Mouse (Mus musculus) forebrain, embryonic 13.5 days (tissue): Measurements from ENCODE around the gene Hist2h2ab. TPM values are rescaled to one million over a fixed set of nuclear protein-coding genes. Genes with fewer than 3 reads are reported as not detected.
"Not testable (repeated sequence)": the region's sequence is repeated elsewhere in the genome, so short reads cannot be mapped to it uniquely, and the experiment has no call there.

Experiments used
- ATAC-seq: fragments of 200-750 bp; cut with Nextera tagmentation; 2 replicates; pipeline ENCODE4 v1.8.0; 2017
- H3K27ac ChIP-seq: fragments of 300-500 bp; sonication (generic); 2 replicates; pipeline ENCODE4 v1.5.1; 2015; ENCODE audit warnings: inconsistent platforms, mild to moderate bottlenecking, moderate library complexity
- H3K27me3 ChIP-seq: fragments of 300-500 bp; sonication (generic); 2 replicates; pipeline ENCODE4 v1.6.1; 2015; ENCODE audit warnings: mild to moderate bottlenecking, inconsistent platforms
- H3K36me3 ChIP-seq: fragments of 300-500 bp; sonication (generic); 2 replicates; pipeline ENCODE4 v1.6.1; 2015; ENCODE audit warnings: mild to moderate bottlenecking, inconsistent platforms; ENCODE audit not compliant: poor library complexity, severe bottlenecking
- H3K4me1 ChIP-seq: fragments of 300-500 bp; sonication (generic); 2 replicates; pipeline ENCODE4 v1.6.1; 2015; ENCODE audit warnings: inconsistent platforms
- H3K4me2 ChIP-seq: fragments of 300-500 bp; sonication (generic); 2 replicates; pipeline ENCODE4 v1.6.1; 2015; ENCODE audit warnings: inconsistent platforms, mild to moderate bottlenecking, moderate library complexity
- H3K4me3 ChIP-seq: fragments of 300-500 bp; sonication (generic); 2 replicates; pipeline ENCODE4 v1.5.1; 2015; ENCODE audit warnings: mild to moderate bottlenecking, inconsistent platforms
- H3K9ac ChIP-seq: fragments of 300-500 bp; sonication (generic); 2 replicates; pipeline ENCODE4 v1.6.1; 2015; ENCODE audit warnings: mild to moderate bottlenecking, inconsistent platforms
- H3K9me3 ChIP-seq: fragments of 300-500 bp; sonication (generic); replicated peaks from 2 replicates; pipeline ENCODE4 v1.6.1; 2016; ENCODE audit warnings: inconsistent platforms
- WGBS: fragments of 180-500 bp; shearing (Covaris S2); methylation state at CpG from one replicate; pipeline ENCODE4 v1.1.7; 2015; 5-methylcytosine and 5-hydroxymethylcytosine counted together
- polyA plus RNA-seq: library from polyadenylated mRNA; unstranded; fragments of >200 nt; fragmentation: Nextera tagmentation; extraction: Ambion mirVana; gene quantifications from 2 replicates; pipeline ENCODE4 v1.2.1, GENCODE M21; 2015

The Hist2h2ab gene
- polyA plus RNA-seq, 1 experiment from 2014 or later, result 2.2 TPM

DNA sequence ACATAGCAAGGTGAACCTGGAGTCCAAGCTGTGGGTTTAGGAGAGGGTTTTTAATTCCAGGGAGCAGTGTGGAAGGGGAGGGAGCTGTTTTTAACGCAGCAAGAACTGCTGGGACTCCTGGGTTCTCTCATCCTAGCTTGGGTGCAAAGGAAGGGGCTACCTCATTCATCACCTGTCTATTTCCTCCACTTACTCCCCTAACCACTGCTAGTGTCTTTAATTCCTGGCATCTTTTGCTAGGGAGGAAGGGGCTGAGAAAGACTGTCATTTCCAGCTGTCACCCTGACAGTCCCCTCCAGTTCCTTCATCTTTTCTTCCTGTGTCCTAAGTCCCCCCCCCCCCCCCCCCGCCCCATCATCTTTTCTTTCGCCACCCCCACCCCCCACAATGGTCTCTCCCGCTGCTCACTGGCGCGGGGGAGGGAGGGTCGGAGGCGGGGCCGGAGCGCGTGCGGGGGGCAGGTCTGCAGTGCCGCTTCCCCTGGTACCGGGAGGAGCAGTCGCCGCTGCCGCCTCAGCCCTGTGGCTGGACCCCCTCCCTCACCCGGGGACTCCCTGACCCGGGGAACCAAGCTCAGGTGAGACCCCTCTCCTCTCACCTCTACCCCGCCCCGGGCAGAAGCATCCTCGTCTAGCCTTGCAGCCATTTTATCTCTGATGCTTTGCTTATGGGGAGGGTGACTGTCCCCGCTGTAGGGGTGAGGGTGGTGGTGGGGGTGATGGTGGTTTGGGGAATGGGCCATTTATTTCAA, 38.8 kb upstream of the Hist2h2ab start, which contains the start of gene Sv2a:
Gene Sv2a (plus strand): TSS at position 425 of the 751 bp plus-strand sequence.
- Histone ChIP-seq H3K9me3 (no peaks in the 10 kb centered on the region), H3K36me3 (peaks cover 35% of the 10 kb centered on the region), H3K4me1 (peaks cover 23% of the 10 kb centered on the region), H3K27me3 (no peaks in the 10 kb centered on the region), H3K4me2 (peak within 1 kb of the TSS; percentile 78), H3K9ac (peak within 1 kb of the TSS; percentile 84), H3K27ac (peak within 1 kb of the TSS; percentile 61), H3K4me3 (peak within 1 kb of the TSS; percentile 59)
- ATAC-seq, result peak; percentile 74
- WGBS, result 0% methylated on average over 11 of the region's 23 CpGs

DNA sequence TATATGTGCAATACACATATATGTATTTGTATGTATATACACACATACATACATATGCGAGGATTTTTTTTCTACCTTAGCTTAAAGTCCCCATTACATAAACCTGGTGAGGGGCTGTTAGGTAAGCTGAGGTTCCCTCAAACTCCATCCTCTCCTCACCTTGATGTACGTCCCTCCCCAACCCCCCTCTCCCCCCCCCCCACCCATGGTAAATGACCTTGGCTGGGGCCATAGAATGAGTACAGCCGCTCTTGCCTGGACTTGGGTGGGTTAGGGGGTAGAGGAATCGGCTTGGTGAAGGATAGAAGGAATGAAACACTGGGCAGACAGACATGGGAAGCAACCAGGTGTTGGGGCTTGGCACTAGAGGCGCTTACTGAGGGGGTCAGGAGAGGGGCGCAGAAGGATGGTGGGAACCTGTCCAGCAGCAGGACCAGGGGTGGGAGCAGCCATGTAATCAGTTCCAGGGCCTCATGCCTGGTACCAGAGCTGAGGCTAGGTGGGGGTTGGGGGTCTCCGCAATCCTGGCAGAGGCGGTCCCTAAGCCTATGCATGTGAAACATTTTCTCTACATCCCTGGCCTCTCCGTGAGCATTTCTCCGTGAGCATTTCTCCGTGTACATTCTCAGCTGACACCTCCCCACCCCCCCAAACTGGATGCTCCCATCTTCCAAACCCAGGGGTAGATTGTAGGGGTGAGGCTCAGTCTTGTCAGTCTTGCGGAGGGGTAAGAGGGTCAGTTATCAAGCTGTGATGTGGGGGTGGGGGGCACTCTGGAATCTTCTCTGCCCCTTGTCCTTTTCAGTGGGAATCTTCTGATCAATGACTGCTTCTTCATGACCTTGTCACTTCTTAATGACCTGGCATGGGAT, 37.9 kb upstream of the Hist2h2ab start:
- H3K36me3 ChIP-seq, result peaks cover 27% of the 10 kb centered on the region
- 43% methylated on average over 12 of the region's 12 CpGs for WGBS
- peak; percentile 39; the same call in 1 of the 2 replicates for ATAC-seq
- peak overlapping the region; percentile 59 for H3K4me3 ChIP-seq
- H3K27me3 ChIP-seq, result no peaks in the 10 kb centered on the region
- peak overlapping the region; percentile 78 for H3K4me2 ChIP-seq
- H3K9me3 ChIP-seq, result no peaks in the 10 kb centered on the region
- H3K4me1 ChIP-seq, result peaks cover 23% of the 10 kb centered on the region
- peak overlapping the region; percentile 84 for H3K9ac ChIP-seq
- 0 out of 2 replicates have a peak overlapping the region, but pooled peaks have one; percentile 48 for H3K27ac ChIP-seq

DNA sequence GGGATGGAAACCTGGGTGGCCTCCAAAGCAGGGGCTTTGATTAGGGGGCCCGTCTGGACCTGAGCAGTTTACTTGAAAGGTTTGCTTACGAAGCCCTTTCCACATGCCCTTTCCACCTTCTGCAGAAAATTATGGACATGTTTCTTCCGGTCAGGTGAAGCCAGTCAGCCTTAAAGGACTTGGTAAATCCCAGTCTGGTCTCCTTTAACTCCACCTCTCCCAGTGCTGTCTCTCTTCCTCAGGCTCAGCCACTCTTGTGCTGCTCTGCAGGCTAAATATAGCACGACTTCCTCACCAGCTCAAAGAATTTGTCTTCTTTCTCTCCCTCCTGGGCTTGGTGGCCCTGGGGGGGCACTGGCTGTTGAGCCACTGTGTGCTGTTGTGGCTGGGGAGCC, 37.3 kb upstream of the Hist2h2ab start:
- ATAC-seq, result no peak
- 26% methylated on average over 4 of the region's 4 CpGs for WGBS
- Histone ChIP-seq H3K27me3 (no peaks in the 10 kb centered on the region), H3K27ac (0 out of 2 replicates have a peak overlapping the region, but pooled peaks have one; percentile 48), H3K4me2 (peak overlapping the region; percentile 78), H3K4me1 (peaks cover 23% of the 10 kb centered on the region), H3K4me3 (peak overlapping the region; percentile 59), H3K36me3 (peaks cover 26% of the 10 kb centered on the region), H3K9me3 (no peaks in the 10 kb centered on the region), H3K9ac (peak overlapping the region; percentile 84)

DNA sequence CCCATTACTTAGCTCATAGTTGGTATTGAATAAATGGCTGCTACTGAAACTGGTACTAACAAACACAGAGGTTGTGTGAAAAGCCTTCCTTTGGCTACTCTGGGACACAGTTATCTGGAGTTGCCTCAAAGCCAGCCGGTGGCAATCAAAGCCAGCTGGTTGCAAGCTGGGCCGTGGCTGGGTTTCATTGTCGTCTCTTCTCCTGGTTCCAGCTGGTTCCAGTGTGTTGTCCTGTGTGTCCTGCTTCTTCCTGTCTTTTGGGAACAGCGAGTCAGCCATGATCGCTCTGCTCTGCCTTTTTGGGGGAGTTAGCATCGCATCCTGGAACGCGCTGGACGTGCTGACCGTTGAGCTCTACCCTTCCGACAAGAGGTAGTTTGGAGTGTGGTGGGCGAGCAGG, 26.7 kb upstream of the Hist2h2ab start:
- Histone ChIP-seq H3K4me2 (no peak overlapping the region), H3K36me3 (peaks cover 45% of the 10 kb centered on the region), H3K9me3 (no peaks in the 10 kb centered on the region), H3K4me3 (no peak overlapping the region), H3K27ac (no peak overlapping the region), H3K9ac (0 out of 2 replicates have a peak overlapping the region, but pooled peaks have one; percentile 6), H3K27me3 (no peaks in the 10 kb centered on the region), H3K4me1 (peaks cover 12% of the 10 kb centered on the region)
- ATAC-seq, result no peak
- WGBS, result 67% methylated on average over 12 of the region's 12 CpGs

DNA sequence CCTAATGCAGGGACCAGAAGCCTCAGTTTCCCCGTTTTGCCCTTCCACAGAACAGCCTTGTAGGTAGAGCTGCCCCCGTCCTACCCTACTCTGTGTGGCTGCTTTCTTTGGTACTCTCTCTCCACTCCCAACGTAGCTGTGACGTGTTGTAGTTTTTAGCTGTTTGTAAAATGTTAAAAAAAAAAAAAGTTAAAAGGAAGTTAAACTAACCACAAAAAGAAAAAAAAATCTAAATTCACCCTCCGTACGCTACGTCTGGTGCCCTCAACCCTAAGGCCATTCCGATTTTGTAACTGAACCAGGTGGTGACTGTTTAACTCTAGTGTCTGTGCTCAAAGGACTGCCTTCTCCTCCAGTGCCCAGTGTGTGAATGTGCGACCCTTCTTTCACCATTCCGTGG, 24.7 kb upstream of the Hist2h2ab start:
- Histone ChIP-seq H3K9ac (no peak overlapping the region), H3K36me3 (peaks cover 31% of the 10 kb centered on the region), H3K4me1 (peaks cover 15% of the 10 kb centered on the region), H3K4me2 (no peak overlapping the region), H3K27ac (no peak overlapping the region), H3K4me3 (no peak overlapping the region), H3K9me3 (no peaks in the 10 kb centered on the region), H3K27me3 (no peaks in the 10 kb centered on the region)
- 94% methylated on average over 10 of the region's 10 CpGs for WGBS
- ATAC-seq, result no peak

DNA sequence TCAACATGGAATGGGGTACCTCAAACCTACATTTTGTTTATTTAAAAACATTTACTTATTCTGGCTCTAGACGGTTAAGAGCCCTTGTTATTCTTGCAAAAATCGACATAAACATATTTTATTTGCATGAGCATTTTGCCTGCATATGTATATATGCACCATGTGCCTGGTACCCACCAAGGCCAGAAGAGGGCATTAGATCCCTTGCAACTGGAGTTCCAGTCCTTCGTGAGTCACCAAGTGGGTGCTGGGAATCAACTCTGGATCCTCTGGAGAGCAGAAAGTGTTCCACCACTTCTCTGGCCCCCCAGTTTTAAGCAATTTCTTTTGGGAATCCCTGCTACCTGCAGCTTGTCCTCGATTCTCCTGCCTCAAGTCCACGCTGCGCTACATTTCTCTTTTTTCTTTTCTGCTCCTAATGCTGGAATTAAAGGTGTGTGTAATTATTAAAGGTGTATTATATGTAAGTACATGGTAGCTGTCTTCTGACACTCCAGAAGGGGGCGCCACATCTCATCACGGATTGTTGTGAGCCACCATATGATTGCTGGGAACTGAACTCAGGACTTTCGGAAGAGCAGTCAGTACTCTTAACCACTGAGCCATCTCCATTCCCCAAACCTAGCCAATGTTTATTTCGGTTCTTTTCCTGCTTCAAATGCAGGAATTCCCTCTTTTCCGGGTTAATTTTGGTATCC, 23.9 kb upstream of the Hist2h2ab start:
- WGBS, result 91% methylated on average over 11 of the region's 11 CpGs
- no peak overlapping the region for H3K27ac ChIP-seq
- H3K36me3 ChIP-seq, result peaks cover 23% of the 10 kb centered on the region
- H3K9ac ChIP-seq, result no peak overlapping the region
- H3K4me3 ChIP-seq, result no peak overlapping the region
- ATAC-seq, result no peak
- H3K27me3 ChIP-seq, result no peaks in the 10 kb centered on the region
- peak overlapping the region; percentile 97 for H3K4me2 ChIP-seq
- peaks cover 15% of the 10 kb centered on the region for H3K4me1 ChIP-seq
- H3K9me3 ChIP-seq, result no peaks in the 10 kb centered on the region

DNA sequence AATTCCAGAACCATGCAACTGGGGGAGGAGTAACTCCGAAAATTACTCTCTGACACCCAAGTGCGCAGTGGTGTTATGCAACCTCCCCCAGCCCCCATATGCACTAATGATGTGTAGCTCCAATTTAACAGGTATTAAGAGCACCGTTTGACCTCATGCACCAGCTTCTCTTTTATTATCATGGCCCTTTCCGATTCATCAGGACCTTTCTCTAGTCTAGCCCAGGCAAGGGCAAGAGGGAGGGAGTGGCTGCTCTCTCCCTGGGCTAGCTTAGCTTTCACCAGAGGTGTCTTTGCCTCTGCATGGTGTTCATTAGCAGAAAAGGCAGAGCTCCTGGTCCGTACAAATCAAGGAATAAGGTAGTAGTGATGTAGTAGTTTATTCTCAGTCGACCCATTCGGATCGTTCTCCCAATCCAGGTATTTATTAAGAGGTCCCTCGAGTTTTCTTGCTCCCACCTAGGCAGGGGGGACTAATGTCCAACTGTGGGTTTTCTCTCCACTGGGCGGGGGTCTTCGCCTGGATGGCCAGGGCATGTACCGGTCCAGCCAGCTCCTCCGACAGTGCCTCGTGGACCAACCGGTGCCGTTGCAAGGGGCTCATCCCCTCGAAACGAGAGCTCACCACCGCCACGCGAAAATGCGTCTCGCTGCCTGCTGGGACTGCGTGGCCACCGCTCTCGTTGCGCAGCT, 23.1 kb upstream of the Hist2h2ab start:
- Histone ChIP-seq H3K27me3 (no peaks in the 10 kb centered on the region), H3K9ac (peak overlapping the region; percentile 94), H3K4me3 (peak overlapping the region; percentile 62), H3K27ac (peak overlapping the region; percentile 96), H3K4me1 (peaks cover 15% of the 10 kb centered on the region), H3K9me3 (no peaks in the 10 kb centered on the region), H3K4me2 (peak overlapping the region; percentile 97), H3K36me3 (peaks cover 23% of the 10 kb centered on the region; the same call in 1 of the 2 replicates)
- ATAC-seq, result peak; percentile 9; the same call in 1 of the 2 replicates
- 21% methylated on average over 27 of the region's 27 CpGs for WGBS

DNA sequence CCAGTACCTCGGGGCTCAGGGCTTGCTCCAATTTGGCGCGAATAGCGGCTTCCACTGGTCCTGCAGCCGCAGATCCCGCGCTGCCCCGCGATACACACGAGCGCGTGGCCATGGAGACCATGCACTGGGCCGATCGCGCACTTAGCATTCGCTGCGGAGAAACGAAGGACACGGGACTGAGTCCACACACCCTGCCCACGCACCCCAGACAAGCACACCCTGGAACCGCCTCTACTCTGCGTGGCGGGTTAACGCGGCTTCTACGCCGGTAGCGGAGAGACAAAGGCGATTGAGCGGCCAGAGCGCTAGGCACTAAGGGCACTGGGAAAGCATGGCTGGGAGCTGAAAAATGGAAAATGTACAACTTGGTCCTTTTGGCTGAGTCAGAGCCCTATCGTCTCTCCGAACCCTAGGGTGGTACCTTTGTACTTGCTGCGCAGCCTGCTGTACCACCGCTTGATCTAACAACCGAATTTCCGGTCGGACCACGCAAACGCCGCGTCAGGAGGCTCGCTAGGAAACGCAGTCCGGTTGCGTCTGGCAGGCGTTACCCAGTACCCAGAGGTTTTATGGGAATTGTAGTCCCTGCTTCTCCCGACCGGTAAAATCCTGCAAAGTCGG, 22.4 kb upstream of the Hist2h2ab start:
- under 1% methylated on average over 50 of the region's 50 CpGs for WGBS
- peak overlapping the region; percentile 94 for H3K9ac ChIP-seq

DNA sequence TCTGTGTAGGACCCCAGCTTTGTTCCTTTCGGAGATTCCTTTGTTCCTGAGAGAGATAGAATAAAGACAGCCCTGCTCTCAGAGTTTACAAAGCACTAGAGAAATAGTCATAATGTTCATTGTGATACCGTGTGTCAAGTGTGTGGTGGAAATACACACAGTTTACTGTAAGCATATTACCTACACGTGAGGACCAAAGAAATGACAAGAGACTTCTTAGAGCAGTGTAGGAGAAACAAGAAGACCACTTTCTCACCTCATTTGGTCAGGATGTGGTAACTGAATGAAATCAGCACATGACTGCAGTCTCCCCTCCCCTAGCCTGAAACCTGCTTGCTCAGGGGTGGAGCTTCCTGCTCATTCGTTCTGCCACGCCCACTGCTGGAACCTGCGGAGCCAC, 21.5 kb upstream of the Hist2h2ab start:
- Histone ChIP-seq H3K27ac (no peak overlapping the region), H3K4me2 (peak overlapping the region; percentile 97), H3K36me3 (peaks cover 20% of the 10 kb centered on the region; the same call in 1 of the 2 replicates), H3K4me3 (peak overlapping the region; percentile 62), H3K4me1 (peaks cover 15% of the 10 kb centered on the region), H3K9ac (peak overlapping the region; percentile 14; the same call in 1 of the 2 replicates), H3K9me3 (no peaks in the 10 kb centered on the region), H3K27me3 (no peaks in the 10 kb centered on the region)
- ATAC-seq, result peak; percentile 31
- WGBS, result 6% methylated on average over 6 of the region's 6 CpGs

More for the DNA sequence above, 22.4 kb upstream of the Hist2h2ab start:
- Histone ChIP-seq H3K4me1 (peaks cover 15% of the 10 kb centered on the region), H3K4me3 (peak overlapping the region; percentile 62), H3K36me3 (peaks cover 23% of the 10 kb centered on the region; the same call in 1 of the 2 replicates), H3K27ac (peak overlapping the region; percentile 96), H3K9me3 (no peaks in the 10 kb centered on the region), H3K4me2 (peak overlapping the region; percentile 97), H3K27me3 (no peaks in the 10 kb centered on the region)
- peak; percentile 95 for ATAC-seq

DNA sequence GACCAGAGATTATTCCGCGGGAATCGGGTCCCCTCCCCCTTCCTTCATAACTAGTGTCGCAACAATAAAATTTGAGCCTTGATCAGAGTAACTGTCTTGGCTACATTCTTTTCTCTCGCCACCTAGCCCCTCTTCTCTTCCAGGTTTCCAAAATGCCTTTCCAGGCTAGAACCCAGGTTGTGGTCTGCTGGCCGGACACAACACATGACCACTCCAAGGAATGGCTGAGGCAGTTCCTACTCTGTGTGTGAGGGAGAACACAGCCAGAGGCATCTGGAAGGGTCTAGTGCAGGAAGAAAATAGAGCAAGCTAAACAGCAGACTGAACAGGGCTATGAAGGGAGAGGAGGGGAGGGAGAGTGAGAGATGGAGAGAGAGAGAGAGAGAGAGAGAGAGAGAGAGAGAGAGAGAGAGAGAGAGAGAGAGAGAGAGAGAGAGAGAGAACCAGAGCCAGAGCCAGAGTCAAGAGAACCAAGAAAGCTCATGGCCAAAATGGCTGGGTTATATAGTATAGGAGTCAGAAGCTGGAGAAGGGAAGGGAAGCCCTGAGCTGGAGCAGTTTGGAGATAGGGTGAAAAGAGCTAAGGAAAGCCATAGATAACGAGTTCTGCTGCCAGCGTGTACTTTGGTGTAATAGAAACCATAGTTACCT, 20.9 kb upstream of the Hist2h2ab start:
- not testable (repeated sequence) for H3K4me2 ChIP-seq, H3K27me3 ChIP-seq, ATAC-seq, H3K9me3 ChIP-seq, H3K9ac ChIP-seq, H3K4me3 ChIP-seq, H3K27ac ChIP-seq
- Histone ChIP-seq H3K36me3 (peaks cover 14% of the 10 kb centered on the region; the same call in 1 of the 2 replicates), H3K4me1 (peaks cover 15% of the 10 kb centered on the region)
- 24% methylated on average over 8 of the region's 8 CpGs for WGBS
